Mouse (Mus musculus) thymus, postnatal 14 days (tissue): ENCODE measurements around the gene Klk15.
"Not testable (repeated sequence)": the region's sequence is repeated elsewhere in the genome, so short reads cannot be mapped to it uniquely, and the experiment has no call there.

Source experiments
- DNase-seq: peaks from one replicate; pipeline ENCODE4 v3.0.0; 2021

Klk15 gene

DNA sequence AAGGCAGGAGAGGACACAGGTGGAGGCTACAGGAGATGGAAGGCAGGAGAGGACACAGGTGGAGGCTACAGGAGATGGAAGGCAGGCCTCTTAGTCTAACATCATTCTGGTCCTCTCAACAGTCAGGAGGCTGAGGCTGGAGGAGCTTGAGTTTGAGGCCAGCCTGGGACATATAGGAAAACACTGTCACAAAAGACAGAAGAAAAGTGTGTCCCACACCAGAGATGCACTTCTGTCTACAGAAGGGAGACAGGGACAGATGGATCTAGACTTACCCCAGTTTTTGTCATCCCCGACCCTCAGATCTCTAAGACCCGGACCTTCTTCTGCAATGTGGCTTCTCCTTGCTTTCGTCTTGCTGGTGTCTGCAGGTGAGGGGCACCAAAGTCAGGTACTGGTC, at the start of gene Klk15:
Gene Klk15, plus strand, starts transcription at position 301 of the 400 bp plus-strand sequence.
- no peak for DNase-seq

DNA sequence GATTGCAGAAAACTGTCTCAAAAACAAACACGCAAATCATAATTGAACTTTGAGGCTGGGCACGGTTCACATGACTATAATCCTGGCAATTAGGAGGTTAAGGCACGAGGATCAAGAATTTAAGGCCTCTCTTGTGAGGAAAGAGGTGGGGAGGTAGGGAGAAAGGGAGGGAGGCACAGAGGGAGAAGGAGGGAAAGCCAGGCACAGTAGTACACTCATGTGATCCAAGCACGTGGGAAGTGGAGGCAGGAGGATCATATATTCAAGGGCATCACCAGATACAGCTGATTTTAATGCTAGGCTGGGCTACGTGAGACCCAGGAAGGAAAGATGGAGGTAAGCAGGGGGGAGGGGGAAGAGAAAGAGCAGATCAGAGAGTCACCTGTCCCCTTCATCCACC, 42.2 kb upstream of the Klk15 start:
- DNase-seq, result no peak

GRCm38 (mm10) chr7:43891788-43892187, 41.8 kb upstream of the Klk15 start:
- no peak for DNase-seq

DNA sequence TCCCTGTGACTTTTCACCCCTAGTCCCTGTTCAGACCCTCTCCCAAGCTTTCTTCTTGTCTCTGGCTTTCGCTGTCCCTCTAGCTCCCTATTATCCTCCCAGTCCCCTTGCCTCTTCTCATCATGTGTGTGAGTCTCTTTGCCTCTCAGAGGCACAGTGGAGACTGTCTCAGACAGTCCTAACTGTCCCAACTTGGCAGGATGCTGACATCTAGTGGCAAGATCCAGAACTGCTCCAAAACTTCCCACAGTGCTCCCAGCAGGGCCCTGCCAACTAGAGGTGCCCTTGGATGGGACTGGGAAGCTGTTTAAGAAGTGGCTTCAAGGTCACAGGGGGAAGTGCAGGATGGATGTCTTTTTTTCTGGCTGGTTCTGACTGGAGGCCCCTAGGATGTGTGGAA, 38.7 kb upstream of the Klk15 start:
- peak; percentile 64 for DNase-seq

DNA sequence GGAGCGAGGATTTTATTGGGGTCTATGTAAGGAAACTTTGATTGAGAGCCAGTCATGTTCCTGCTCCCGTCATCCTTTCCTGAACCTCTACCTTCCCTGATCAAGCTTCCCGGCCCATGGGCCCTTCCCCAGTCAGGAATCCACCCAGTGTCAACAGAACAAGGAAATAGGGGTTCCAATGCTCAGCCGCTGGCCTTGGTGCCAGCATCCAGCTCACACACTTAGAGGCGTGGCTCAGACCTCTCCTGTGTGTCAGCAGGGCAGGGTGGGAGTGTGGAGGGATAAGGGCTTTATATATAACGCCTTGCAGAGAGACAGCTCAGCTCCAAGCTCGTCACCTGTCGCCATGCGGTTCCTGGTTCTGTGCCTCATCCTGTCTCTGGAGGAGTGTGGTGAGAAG, 18.7 kb upstream of the Klk15 start:
- no peak for DNase-seq

GRCm38 (mm10) chr7:43918426-43918825, 15.1 kb upstream of the Klk15 start:
- DNase-seq, result no peak

- DNase-seq, result no peak
Observed at GRCm38 (mm10) chr7:43918871-43919270, 14.7 kb upstream of the Klk15 start.

- DNase-seq, result peak; percentile 55
Observed at GRCm38 (mm10) chr7:43919559-43920451, 13.7 kb upstream of the Klk15 start.

DNA sequence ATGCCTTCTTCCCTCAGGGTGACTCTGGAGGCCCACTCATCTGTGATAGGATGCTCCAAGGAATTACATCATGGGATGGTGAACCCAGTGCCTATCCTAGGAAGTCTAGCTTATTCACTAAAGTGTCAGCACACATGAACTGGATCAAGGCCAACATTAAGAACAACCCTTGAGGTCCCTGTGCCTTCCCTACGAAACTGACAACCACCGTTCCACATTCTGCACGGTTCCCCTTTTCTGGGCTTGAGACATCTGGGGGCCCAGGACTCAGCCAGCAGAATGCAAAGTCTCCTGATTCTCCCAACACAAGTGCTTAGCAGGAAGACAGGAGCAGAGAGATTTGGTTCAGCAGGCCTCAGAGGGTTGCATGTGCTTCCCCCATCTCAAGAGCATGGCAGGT, 13.0 kb upstream of the Klk15 start:
- no peak for DNase-seq

- no peak for DNase-seq
Observed at GRCm38 (mm10) chr7:43921087-43921486, 12.5 kb upstream of the Klk15 start.

DNA sequence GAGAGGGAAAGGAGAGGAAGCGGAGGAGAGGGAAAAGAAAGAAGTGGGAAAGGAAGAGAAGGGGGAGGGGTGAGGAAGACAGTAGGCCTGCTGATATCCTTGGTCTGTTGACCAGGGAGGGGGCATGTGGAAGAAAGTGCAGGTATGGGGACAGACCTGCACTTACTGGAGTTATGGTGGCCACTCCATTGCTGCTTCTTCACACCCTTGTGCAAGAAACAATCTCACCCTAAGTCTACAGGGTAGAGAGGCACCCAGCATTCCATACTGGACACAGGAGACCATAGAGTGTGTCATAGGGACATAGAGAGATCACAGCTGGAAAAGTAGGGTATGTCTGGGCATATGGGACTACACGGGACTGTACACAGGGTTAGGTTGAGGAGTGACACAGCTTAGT, 11.6 kb upstream of the Klk15 start:
- no peak for DNase-seq

DNA sequence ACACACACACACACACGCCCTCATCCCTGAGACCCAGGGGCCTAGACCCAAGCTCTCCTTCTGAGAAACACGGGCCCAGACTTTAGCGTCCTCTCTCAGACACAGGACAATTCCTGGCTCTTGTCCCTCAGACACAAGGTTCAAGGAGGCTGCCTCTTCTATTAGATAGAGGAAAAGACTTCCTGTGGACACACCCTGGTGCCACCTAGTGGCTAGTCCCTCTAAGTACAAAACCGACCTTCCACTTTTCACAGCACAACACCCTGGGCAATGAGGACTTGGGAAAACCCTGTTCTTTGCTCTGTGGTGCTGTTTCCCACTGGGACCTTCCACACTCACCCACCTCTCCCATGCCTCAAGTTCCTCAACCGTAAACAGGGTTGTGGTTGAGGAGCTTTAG, 7.6 kb upstream of the Klk15 start:
- DNase-seq, result no peak

DNA sequence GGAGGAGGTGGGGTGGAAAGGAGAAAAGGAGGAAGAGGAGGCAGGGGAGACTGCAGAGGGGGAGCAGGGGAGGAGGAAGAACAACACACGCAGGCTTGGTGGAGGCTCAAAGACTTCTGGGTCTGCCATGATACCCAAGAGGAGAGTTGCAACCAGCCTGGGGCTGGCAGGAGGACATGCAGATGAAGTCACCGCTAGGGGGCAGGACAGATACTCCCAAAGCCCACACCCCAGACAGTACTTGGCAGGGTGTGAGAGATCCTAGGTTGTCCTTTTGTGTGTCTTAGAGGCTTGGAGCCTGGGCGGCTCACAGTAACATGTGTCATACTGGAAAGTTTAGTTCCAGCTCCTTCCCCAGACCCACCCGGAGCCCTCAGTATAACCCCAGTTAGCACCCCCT, 5.0 kb upstream of the Klk15 start:
- DNase-seq, result peak; percentile 24

GRCm38 (mm10) chr7:43932337-43932736, 1.2 kb upstream of the Klk15 start:
- DNase-seq, result no peak

- DNase-seq, result no peak
Observed at GRCm38 (mm10) chr7:43934747-43935146, 1.2 kb downstream of the Klk15 start.

DNA sequence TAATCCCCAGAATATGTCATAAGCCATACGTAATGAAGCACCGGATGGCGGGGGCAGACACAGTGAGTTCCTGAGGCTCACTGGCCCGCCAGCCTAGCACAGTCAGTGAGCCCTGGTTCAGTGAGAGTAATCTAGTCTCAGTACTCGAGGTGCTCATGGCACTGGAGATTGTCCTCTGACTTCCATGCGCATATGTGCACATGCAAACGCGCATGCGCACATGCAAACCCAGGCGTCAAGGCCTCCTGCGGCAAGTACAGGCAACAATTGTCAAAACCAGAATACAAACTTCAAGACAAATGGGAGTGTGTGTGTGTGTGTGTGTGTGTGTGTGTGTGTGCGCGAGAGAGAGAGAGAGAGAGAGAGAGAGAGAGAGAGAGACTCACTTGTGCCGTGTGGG, 3.0 kb downstream of the Klk15 start:
- no peak for DNase-seq

- not testable (repeated sequence) for DNase-seq
Observed at GRCm38 (mm10) chr7:43942293-43942692, 8.8 kb downstream of the Klk15 start.

DNA sequence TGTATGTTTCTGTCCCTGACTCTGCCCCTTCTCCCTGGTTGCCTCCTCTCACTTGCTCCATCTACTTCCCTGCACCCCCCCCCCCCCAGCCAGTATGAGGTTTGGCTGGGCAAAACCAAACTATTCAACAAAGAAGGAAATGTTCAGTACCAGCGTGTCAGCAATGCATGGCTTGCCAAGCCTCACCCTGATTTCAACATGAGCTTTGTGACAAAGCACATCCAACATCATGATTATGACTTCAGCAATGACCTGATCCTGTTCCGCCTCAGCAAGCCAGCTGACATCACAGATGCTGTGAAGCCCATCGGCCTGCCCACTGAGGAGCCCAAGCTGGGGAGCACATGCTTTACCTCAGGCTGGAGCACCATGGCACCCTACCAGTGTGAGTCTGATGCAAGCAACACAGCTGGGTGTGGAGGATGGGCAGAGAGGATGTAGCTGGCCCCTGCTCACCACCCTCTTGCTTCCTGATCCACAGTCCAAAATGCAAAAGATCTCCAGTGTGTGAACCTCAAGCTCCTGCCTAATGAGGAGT, 11.3 kb downstream of the Klk15 start:
- no peak for DNase-seq

DNA sequence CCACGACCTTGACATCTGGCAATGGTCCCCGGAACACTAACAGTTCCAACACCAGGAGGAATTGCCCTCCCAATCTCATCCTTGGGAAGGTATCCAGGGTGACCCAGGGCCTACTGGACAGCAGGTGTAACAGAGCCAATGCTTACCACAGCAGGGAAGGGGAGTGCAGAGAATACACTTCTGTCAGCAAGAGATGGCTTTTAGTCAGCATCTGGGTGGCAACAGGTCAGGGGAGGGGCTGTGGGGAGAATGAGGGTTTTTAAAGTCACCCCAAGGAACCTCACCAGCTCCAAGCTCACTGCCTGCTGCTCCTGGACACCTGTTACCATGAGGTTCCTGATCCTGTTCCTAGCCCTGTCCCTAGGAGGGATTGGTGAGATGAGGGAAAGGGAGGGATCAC, 16.8 kb downstream of the Klk15 start, which contains the start of gene Klk1b8:
Gene Klk1b8, plus strand, starts transcription at position 301 of the 400 bp plus-strand sequence.
- DNase-seq, result no peak

DNA sequence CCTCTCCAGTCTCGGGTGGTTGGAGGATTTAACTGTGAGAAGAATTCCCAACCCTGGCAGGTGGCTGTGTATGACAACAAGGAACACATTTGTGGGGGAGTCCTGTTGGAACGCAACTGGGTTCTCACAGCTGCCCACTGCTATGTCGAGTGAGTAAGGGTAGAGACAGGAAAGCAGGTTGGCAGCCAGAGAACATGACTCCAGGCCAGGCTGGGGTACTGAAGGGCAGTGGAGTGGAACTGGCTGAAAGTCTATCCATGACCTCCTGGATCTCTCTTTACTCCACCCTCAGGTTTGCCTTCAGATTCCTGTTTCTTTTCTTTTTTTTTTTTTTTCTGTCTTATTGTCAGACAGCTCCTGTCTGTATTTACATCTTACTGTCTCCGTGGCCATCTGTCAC, 19.2 kb downstream of the Klk15 start:
- DNase-seq, result no peak

DNA sequence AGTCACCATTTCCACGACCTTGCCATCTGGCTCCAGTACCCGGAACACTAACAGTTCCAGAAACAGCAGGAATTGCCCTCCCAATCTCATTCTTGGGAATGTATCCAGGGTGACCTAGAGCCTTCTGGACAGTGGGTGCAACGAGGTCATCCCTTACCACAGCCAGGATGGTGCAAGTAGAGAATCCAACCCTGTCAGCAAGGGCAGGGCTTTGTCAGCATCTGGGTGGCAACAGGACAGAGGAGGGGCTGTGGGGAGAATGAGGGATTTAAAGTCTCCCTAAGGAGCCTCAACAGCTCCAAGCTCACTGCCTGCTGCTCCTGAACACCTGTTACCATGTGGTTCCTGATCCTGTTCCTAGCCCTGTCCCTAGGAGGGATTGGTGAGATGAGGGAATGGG, 32.9 kb downstream of the Klk15 start, which contains the start of gene Klk1b1:
Gene Klk1b1, plus strand, starts transcription at position 301 of the 400 bp plus-strand sequence.
- no peak for DNase-seq

- DNase-seq, result no peak
Observed at GRCm38 (mm10) chr7:43967058-43967457, 33.5 kb downstream of the Klk15 start.

GRCm38 (mm10) chr7:43967612-43968011, 34.1 kb downstream of the Klk15 start:
- DNase-seq, result no peak

DNA sequence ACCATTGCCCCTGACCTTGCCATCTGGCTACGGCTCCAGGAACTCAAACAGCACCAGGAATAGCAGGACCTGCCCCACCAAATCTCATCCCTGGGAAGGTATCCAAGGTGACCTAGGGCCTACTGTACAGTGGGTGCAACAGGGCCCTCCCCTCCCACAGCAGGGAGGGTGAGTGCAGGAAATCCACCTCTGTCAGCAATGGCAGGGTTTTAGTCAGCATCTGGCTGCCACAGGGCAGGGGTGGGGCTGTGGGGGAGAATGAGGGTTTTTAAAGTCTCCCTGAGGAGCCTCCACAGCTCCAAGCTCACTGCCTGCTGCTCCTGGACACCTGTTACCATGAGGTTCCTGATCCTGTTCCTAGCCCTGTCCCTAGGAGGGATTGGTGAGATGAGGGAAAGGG, 42.2 kb downstream of the Klk15 start, which contains the start of gene Klk1b9:
Gene Klk1b9, plus strand, starts transcription at position 301 of the 400 bp plus-strand sequence.
- DNase-seq, result not testable (repeated sequence)
